Comparison of ENCODE assay signal across 22 mouse cellular contexts in the genomic region with DNA sequence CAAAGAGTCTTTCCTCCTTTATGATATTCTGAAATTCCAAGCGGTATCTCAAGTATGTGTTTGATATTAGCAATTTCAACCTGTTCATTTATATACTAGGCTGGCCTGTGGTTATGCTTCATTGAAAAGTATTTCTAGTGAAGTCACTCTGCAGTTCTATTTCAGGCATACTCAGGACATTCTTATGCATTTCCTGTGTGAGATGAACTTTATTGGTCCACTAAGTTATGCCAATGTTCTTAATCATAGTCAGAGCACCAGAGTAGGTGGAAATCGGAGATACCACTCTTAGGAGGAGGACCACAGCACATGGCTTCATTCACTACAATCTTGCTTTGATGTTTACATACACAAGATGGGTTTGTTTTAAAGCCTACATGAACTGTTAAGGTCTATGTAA.
DNase-seq lines count a peak whose midpoint lies in the region; ATAC-seq and TF ChIP-seq lines count a peak whose summit lies in the region.
"Had no signal": no experiment of that assay in that cellular context is flagged by ENCODE, and none has a peak within 500 bp of the region (broad histone marks: within the 10 kb centered on the region; RNA-seq: fewer than 3 reads in every experiment).

No protein-coding gene starts in this region.

- no peak overlapping the region for H3K4me2 ChIP-seq in lung, embryonic 14.5 days
- H3K4me2 ChIP-seq in lung, embryonic 16.5 days (ENCODE audit: low read depth, low read length), result no peak overlapping the region
- H3K4me2 ChIP-seq in heart, embryonic 12.5 days, result no peak overlapping the region
- H3K4me2 ChIP-seq in forebrain, embryonic 12.5 days, result no peak overlapping the region

- H3K9ac ChIP-seq in lung, embryonic 14.5 days, result no peak overlapping the region
- H3K9ac ChIP-seq in lung, embryonic 16.5 days (ENCODE audit: low read length), result no peak overlapping the region
- no peak overlapping the region for H3K9ac ChIP-seq in heart, embryonic 12.5 days
- H3K9ac ChIP-seq in forebrain, embryonic 12.5 days, result no peak overlapping the region

- POLR2A ChIA-PET in Patski (lab: Charles Lee), result no interaction called here

- H3K36me3 ChIP-seq in lung, embryonic 14.5 days (ENCODE audit: insufficient read depth), result no peaks in the 10 kb centered on the region
- no peaks in the 10 kb centered on the region for H3K36me3 ChIP-seq in lung, embryonic 16.5 days (ENCODE audit: control insufficient read depth, insufficient read depth, low read length)
- no peaks in the 10 kb centered on the region for H3K36me3 ChIP-seq in heart, embryonic 12.5 days
- H3K36me3 ChIP-seq in forebrain, embryonic 12.5 days (replicated peaks), result no peaks in the 10 kb centered on the region
- H3K36me3 ChIP-seq: G1E had no signal

- no peaks in the 10 kb centered on the region for H3K4me1 ChIP-seq in lung, embryonic 14.5 days (ENCODE audit: insufficient read depth)
- no peaks in the 10 kb centered on the region for H3K4me1 ChIP-seq in lung, embryonic 16.5 days (replicated peaks; ENCODE audit: control insufficient read depth, insufficient read depth, low read length)
- H3K4me1 ChIP-seq in embryonic fibroblast, embryonic 13.5 days (ENCODE audit: control insufficient read depth, insufficient read depth, low read length), result 0 out of 2 replicates have a peak, but pooled peaks cover 2% of the 10 kb centered on the region
- no peaks in the 10 kb centered on the region for H3K4me1 ChIP-seq in heart, embryonic 12.5 days (replicated peaks)
- no peaks in the 10 kb centered on the region for H3K4me1 ChIP-seq in forebrain, embryonic 12.5 days

- H3K27ac ChIP-seq in lung, embryonic 14.5 days (ENCODE audit: low read depth), result no peak overlapping the region
- H3K27ac ChIP-seq in lung, embryonic 16.5 days (ENCODE audit: low read length), result no peak overlapping the region
- H3K27ac ChIP-seq in embryonic fibroblast, embryonic 13.5 days (ENCODE audit: insufficient read depth, low read length), result peak overlapping the region; percentile 26; the same call in 1 of the 2 replicates
- no peak overlapping the region for H3K27ac ChIP-seq in heart, embryonic 12.5 days (ENCODE audit: poor library complexity, severe bottlenecking)
- H3K27ac ChIP-seq in forebrain, embryonic 12.5 days, result no peak overlapping the region

- no peak overlapping the region for H3K4me3 ChIP-seq in lung, embryonic 14.5 days (ENCODE audit: low read depth, low read length)
- H3K4me3 ChIP-seq in lung, embryonic 16.5 days (ENCODE audit: low read length), result no peak overlapping the region
- H3K4me3 ChIP-seq in embryonic fibroblast, embryonic 13.5 days (ENCODE audit: insufficient read depth, low read length), result no peak overlapping the region
- no peak overlapping the region for H3K4me3 ChIP-seq in heart, embryonic 12.5 days
- no peak overlapping the region for H3K4me3 ChIP-seq in forebrain, embryonic 12.5 days (replicated peaks)

- no peaks in the 10 kb centered on the region for H3K9me3 ChIP-seq in lung, embryonic 14.5 days (ENCODE audit: low read depth, low read length)
- H3K9me3 ChIP-seq in lung, embryonic 16.5 days (ENCODE audit: control insufficient read depth, low read length), result no peaks in the 10 kb centered on the region
- no peaks in the 10 kb centered on the region for H3K9me3 ChIP-seq in heart, embryonic 12.5 days (replicated peaks)
- H3K9me3 ChIP-seq in forebrain, embryonic 12.5 days, result no peaks in the 10 kb centered on the region

- in situ Hi-C loops in Patski (cut with MboI; ENCODE audit: low pct_unique_long_range_greater_than_20kb), result no loop called here

- TF ChIP-seq POLR2A in embryonic fibroblast, embryonic 13.5 days (IDR thresholded peaks at IDR 0.05; ENCODE audit: low read depth, low read length), result no peak

- 53% methylated on average over 2 of the region's 2 CpGs for WGBS in lung, embryonic 14.5 days
- 65% methylated on average over 2 of the region's 2 CpGs for WGBS in lung, embryonic 16.5 days
- 81% methylated on average over 2 of the region's 2 CpGs for WGBS in heart, embryonic 12.5 days
- WGBS in forebrain, embryonic 12.5 days, result 88% methylated on average over 2 of the region's 2 CpGs

- no peaks in the 10 kb centered on the region for H3K27me3 ChIP-seq in lung, embryonic 14.5 days (ENCODE audit: insufficient read depth, low read length)
- H3K27me3 ChIP-seq in lung, embryonic 16.5 days (ENCODE audit: control insufficient read depth, insufficient read depth, low read depth, low read length), result no peaks in the 10 kb centered on the region
- no peaks in the 10 kb centered on the region for H3K27me3 ChIP-seq in Patski
- H3K27me3 ChIP-seq in heart, embryonic 12.5 days (replicated peaks), result no peaks in the 10 kb centered on the region
- H3K27me3 ChIP-seq in forebrain, embryonic 12.5 days, result no peaks in the 10 kb centered on the region
- H3K27me3 ChIP-seq: CH12.LX had no signal

- CTCF ChIA-PET in Patski (lab: Charles Lee), result interaction anchor here (3.5 kb wide), 1 partner anchor 13 kb away, joined by 13 read pairs; no protein-coding TSS in a partner anchor

- no peak for TF ChIP-seq CTCF in lung, embryonic 14.5 days (IDR thresholded peaks at IDR 0.05; ENCODE audit: low read depth)
- TF ChIP-seq CTCF in Patski (IDR thresholded peaks at IDR 0.05), result no peak
- TF ChIP-seq CTCF in embryonic fibroblast, embryonic 13.5 days (IDR thresholded peaks at IDR 0.05; ENCODE audit: borderline replicate concordance, insufficient read depth, low read length), result no peak

- peak; percentile 53 for ATAC-seq in lung, embryonic 14.5 days (ENCODE audit: insufficient read depth)
- ATAC-seq in lung, embryonic 16.5 days (ENCODE audit: low read depth), result peak; percentile 28; the same call in 1 of the 2 replicates
- peak; percentile 91 for ATAC-seq in Patski
- no peak for ATAC-seq in heart, embryonic 12.5 days (ENCODE audit: insufficient number of reproducible peaks, low FRiP score)
- no peak for ATAC-seq in forebrain, embryonic 12.5 days (ENCODE audit: low FRiP score)
- ATAC-seq: activated CD4-positive, CD25-positive, alpha-beta regulatory T cell, adult 4 months; CD4-positive, CD25-positive, alpha-beta regulatory T cell, adult 4 months had no signal

- DNase-seq in lung, embryonic 14.5 days, result peak; percentile 9
- no peak for DNase-seq in lung, postnatal 36 days
- no peak for DNase-seq in lung, adult 18-20 months
- DNase-seq in Patski (ENCODE audit: low read depth, low spot score), result no peak
- DNase-seq: adrenal gland, adult 2 months; adrenal gland, adult 8-10 months; adrenal gland, postnatal 10 days; adrenal gland, postnatal 14 days; adrenal gland, postnatal 25 days; adrenal gland, postnatal 36 days; B cell, adult 2 months; cerebellum, adult 11 months; cerebellum, adult 11-12 months; cerebellum, adult 18-20 months had no signal

Comparison
In these comparisons a context has a peak if more than half of its experiments do, and no peak if none do; other contexts are left out.
1. ATAC-seq: peak in lung, embryonic 14.5 days (single experiment), lung, embryonic 16.5 days (single experiment) and Patski (single experiment); none in heart, embryonic 12.5 days (single experiment) and forebrain, embryonic 12.5 days (single experiment).